Mouse (Mus musculus) lung, postnatal 36 days (tissue): ENCODE measurements at regions not wholly inside any gene's neighbourhood (a gene's known extent, or its start where the extent isn't known, plus 50 kb on each side); places are given as distances from the start of the nearest gene placed in this dataset.
"Not testable (repeated sequence)": the region's sequence is repeated elsewhere in the genome, so short reads cannot be mapped to it uniquely, and the experiment has no call there.

ENCODE experiments used
- DNase-seq: peaks from one replicate; pipeline ENCODE4 v3.0.0; 2022; ENCODE audit warnings: mixed read lengths

DNA sequence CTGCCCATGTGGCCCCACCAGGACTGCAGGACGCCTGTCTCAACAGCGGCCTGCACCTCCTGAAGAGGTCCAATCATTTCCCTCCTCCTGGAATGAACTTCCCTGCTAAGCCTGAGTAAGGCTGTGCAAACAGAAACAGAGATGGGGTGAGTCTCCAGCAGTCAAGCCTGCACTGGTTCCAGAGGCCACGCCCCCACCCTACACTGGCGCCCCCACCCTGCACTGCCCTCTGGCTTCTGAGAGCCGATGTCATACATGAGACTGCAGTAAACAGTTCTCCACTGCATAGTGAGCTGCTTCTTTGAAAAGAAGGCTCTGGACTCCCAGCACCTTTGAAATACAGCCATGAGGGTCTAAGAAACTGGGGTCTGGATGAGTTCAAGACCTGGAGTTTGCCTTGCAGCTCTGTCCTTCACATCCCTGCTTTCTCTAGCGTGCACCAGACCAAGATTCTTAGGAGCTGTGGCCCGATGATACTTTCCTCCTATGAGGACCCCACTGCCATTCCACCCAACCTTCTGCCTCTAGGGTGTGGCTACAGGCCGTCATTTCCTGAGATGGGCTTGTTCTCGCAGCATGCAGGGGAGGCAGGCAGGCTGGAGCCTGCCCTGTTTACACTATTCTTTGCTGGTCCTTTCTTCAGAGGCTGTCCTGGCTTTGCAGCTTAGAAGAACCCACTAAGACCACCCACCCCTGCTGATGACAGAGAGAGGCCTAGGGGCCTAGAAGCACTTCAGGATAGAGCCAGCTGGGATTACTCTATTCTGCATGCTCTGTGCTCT, 144.0 kb upstream of the Camk1g start:
- DNase-seq = peak; percentile 45

DNA sequence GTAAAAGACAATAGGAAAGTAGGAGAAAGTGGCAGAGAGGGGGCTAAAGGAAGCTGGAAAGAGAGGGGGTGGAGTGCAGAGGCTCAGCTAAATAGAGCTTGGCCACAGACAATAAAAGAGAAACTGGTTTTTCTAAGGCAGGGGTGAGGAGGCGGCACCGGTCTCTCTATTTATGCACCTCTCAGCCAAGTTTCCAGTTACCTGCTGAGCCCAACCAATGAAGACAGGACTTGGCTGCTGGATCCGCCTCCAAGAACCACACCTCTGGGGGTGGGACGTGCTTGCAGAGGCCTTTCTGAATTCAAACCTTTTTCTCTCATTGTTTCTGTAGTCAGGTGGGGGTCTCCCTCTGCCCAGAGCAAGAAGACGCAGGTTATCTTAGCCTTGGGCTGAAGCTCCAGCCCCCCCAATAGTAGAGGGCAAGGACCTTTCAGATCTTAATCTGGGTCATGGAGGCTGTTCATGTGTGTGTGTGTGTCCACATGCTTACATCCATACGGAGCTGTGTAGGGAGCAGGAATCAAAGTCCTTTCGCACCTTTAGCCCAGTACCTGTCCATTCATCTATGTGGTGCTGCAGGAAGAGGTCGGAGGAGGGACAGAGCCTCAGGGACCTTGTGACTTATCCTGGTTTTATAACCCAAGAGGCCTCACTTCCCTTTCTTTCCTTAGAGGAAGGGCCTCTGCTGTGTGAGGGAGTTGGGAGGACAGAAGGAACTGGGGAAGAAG, 140.1 kb upstream of the Camk1g start:
- DNase-seq = peak; percentile 66

DNA sequence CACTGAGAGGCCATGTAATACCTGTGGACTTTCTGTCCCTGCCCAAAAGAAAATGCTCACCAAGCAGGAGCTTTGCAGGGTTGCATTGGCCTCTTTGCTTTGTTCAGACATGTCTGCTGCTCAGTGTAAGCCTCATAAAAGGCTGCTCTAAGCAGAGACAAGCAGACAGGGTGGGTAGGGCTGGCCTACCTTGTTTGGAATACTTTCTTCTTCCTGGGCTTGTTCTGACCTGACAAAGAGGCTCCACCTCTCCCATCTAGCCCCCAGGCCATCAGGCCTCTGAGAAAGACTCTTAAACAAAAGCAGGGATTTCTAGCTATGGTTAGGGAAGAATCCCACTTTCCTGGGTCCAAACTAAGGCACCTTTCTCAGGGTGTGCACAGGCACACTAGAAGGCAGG, 138.2 kb upstream of the Camk1g start:
- no peak for DNase-seq

DNA sequence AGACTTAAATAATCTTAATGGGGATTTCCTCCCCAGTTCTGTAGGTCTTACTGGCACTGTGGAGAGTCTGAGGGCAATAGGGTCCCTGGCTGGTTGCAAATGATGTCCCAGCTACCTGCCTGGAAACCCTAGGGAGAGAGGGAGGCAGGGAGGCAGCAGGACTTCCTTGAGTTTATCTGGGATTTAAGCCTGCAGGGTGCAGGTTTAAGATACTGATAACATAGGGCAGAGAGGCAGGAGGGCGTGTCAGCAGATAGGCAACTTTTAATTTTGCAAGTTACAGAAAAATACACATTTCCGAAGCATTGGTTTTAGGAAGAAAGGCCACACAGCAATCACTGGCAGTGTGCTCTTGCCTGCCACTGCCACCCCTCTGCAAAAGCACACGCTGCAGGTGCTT, 136.9 kb upstream of the Camk1g start:
- DNase-seq = no peak

DNA sequence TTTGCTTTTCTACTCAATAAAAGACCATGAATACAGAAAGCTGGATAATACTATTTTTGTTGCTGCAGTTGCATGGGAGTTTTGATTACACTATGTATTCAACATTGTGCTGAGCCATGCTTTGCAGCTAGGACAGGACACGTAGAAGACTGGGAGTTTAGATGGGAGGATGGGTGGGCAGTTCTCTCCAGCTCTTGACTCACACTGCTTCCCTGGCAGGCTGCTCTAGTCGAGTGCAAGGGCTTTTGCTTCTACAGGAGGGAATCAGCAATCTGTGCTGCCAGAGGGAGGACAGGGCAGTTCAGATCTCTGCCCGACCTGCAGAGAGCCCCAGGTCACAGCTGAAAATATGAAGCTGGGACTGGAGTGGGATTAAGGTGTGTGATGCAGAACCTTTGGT, 135.3 kb upstream of the Camk1g start:
- DNase-seq = no peak

DNA sequence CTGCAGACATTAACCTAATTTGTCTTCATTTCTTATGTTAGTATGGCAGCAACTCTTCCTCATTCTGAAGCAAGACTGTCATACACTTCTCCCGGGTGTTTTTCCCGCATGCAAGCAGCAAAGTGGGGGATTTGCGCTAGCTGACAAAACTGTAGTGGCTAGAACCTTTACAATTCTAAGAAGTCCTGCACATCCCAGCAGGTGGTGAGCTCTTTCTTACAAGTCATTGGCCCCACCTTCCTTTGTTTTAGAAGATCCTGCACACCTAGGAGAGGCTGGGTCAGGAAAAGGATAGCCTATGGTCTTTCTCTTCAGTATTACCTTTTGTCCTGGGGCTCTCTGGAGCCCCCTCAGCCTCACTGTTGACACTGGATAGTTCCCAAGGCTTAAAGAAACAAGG, 134.5 kb upstream of the Camk1g start:
- no peak for DNase-seq

DNA sequence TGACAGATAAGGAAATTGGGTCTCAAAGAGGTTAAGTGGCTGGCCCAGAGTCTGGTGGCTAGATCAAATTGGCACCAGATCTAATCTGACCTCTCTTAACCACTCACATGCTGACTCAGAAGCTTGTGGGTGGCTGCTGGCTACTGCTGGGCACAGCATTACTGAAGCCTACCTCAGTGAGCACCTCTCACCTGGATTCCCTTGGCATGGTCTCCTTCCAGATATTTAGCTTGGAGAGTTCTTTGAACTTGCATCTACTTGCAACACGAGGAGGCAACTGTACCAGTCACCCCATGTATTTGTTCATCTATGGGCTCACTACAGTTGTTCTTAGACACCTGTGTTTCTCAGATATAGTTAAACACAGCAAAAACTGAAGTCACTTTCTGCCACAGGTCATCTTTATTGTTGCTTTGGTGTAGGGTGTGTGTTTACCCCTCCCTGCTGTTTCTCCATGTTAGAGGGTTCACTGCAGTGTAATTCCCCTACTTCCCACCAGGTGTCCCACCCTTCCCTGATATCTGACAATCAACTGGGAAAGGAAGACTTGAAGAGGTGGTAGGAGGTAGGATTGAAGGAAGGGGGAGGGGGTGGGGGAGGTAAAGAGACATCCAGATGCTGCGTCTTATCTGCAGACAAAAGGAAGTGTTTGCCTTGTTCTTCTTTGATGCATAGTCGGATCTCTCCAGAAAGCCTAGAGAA, 133.7 kb upstream of the Camk1g start:
- DNase-seq = peak; percentile 70

DNA sequence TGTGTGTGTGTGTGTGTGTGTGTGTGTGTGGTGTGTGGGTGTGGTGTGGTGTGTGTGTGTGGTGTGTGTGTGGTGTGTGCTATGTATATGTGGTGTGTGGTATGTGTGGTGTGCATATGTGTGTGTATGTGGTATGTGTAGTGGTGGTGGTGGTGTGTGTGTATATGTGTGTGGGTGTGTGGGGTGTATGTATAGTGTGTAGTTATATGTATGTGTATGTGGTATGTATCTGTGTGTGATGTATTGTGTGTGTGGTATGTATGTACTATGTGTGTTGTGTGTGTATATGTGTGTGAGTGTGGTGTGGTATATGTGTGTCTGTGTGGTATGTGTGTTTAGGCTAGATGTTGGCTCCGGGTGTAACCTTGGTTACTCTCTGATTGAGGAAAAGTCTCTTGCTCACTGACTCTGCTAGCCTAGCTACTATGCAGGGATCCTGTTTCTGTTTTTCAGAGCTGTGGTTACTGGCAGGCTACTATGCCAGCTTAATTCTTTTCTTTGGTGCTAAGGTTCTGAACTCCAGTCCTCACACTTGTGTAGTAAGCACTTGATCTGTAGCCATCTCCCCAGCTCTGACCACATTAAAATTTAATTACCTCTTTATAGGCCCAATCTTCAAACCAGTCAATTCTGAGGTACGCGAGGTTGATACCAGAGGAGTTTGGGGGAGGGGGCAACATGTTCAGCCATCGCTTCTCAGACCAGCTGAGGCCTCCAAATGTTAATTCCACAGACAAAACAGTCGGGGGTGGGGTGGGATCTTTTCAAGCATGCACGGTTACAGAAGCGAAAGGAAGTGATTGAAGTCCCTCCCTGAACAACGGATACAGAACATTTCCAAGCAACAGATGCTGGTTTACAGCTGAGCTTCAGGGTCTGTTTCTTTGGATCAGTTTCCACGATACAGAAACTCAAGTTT, 126.4 kb upstream of the Camk1g start:
- DNase-seq = no peak

DNA sequence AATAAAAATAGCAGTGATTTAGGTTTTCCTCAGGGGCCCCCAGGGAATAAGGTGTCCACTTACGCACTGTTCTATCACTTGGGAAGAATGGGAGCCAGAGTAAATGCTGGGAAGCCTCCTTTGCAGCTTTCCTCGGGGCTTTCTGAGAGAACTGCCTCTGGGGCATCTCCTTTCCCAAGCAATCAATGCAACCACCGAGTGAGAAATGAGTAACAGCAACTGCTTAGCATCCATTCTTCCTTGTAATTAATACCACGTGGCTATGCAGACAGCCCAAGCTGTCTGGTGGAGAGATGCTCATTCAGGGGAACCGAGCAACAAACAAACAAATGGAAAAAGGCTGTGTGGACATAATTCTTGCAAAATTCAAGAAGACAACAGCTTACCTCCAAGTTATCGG, 117.9 kb upstream of the Camk1g start:
- DNase-seq = no peak

DNA sequence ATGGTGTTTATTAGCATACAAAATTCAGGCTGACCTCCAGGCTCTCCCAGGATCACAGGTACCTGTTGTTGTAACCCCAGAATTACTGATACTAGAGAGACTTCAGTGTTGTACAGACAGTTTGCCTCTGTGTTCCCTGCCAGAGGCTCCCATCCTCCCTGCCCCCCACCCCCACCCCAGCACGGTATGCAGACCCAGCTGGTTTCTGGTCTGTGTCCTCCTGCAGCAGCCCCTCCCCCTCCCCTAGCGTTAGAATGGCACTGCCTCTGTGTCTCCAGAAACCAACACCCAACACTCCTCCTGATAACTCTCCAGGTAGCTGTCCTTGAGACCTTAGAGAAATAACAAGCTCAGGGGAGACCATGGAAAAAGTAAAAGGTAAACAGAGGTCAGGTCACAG, 116.6 kb upstream of the Camk1g start:
- not testable (repeated sequence) for DNase-seq

DNA sequence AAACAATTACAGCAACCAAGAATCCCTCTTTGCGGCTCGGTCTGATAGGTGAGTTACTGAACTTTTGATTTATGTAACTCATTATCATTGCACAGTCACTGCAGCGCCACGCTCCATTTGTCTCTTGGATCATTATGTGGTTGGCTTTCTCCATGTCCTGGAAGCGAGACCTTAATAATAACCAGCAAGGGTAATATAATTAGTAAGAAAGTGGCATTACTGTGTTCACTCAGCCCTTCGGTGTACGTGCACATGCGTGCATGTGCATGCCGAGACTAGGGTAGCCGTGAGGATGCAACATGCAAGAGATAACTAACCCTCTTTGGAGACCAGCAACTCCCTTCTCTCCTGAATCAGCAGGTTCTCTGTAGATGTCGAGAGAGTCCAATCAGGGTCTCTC, 114.9 kb upstream of the Camk1g start:
- DNase-seq = no peak

DNA sequence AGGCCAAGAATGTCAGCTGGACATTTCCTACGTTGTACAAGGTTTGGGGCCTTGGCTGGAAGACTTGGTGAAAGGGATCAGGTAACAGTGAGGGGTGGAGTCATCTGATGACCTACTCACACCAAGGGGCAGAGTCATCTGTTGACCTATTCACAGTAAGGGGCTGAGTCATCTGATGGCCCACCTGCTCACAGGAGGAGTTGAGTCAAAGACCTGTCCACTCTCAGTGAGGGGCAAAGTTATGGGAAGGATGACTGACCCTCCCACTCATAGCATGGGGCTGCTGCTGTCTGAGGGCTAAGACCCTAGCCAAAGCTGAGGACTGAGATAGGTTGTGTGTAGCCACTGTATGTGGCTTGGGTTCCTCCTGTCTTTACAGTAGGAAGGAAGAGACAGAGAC, 107.2 kb upstream of the Camk1g start:
- no peak for DNase-seq

DNA sequence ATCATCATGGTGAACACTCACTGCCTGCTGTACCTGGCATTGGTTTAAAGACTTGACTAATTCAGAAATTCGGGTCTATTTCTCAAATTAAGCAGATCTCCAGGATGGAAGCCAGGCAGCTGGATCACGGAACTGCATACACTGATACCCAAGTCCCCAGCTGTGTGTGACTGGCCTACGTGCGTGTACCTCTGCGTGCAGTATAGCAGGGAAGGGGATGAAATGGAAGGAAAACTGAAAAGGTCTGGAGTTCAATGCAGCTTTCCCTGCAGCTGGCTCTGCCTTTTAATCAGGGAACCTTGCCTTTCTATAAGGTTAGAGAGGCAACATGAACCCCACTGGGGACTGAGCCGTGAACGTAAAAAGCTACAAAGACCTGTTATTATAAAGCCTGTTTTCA, 106.7 kb upstream of the Camk1g start:
- no peak for DNase-seq

DNA sequence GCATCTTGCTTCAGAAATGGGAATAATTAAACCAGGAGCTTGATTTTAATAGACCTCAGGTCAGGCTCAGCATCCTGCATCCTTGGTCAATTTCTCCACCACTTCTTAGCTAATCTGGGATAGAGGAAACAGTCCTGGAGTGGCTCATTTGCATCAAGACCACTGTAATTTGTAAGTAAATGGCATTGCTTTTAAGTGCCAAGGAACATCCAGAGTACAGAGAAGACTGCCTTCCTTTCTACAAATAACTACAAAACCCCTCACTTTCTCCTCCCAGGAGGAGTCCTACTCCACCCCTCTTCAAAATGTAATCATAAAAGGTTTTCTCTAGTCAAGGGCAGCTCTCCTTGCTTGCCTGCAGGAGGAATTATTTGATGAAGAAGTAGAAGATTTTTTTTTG, 96.2 kb upstream of the Camk1g start:
- no peak for DNase-seq

DNA sequence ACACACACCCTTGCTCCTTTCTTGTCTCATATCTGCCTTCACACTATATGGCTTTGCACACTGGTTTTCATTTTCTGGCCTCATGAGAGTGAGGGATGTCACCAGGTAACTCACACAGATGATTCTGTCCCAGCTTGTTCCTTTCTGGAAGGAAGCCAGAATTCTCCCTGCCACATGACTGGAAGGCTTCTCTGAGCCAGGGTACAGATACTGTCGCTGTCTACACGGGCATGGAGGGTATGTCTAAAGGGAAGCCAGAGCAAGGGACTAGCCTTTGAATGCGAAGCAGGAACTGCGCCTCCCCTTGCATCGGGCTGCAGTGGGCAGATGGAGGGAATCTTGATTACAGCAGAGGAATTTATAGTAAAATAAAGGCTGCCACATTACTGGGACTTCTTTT, 89.6 kb upstream of the Camk1g start:
- DNase-seq = no peak

DNA sequence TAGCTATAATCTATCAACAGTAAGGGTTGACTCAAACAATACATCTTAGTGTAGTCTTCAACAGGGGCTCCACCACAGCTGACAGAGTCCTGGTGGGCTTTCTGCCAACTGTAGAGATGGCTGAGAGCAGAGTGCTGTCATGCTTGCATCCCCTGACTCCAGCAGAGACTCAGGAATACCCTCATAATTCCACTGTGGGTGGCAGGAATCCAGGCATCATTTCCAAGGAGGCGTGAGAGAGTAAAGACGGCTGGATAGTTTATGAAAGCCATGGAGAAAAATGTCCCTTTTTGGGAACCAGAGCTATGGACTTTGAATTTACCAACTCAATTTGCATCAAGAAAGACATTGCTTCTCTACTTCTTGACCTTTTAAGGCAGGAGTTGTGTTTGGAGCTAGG, 87.8 kb upstream of the Camk1g start:
- no peak for DNase-seq

DNA sequence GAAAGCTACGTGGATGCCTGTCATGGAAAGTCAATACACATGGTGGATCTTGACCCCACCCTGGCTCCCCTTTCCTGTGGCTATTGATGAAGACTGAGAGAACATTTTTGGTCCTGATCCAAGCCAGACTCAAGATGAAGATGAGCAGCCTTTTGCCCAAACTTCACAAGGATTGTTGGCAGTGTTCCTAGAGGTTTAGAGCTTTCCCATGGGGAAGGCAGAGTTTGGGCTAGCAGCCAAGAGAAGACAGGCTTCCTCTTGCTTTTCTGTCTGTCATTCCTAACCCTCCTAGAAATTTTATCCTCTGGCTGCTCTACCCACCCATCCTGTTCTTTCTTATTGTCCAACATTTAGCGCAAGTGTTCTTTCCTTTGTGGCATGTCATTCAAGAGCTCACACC, 83.6 kb upstream of the Camk1g start:
- DNase-seq = no peak

DNA sequence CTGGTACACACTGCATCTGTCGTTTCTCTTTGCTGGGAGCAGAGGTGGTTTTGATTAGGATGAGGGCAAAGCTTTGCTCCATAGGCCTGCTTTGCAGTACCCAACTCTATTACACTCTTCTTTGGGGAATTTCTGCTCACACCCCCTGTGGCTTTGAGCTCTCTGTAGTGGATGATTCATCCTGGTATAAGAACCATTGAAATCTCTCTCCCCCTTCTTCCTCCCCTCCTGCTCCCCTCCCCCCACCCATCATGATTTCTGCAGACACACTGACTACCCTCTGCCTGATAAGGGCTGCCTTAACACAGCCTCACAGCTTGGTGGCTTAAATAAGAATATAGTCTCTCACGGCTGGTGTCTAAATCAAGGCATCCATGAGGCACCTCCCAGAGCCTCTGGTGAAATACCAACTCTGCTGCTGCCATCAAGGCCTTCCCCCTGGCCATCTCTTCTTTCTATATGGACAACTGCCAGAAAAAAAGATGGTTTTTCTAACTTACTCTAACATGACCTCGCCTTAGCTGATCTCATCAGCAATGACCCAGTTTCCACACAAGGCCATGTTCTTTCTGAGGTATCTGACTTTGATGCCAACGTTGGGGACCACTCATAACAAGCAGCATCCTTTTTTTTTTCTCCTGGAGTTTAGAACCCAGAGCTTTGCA, 81.5 kb upstream of the Camk1g start:
- DNase-seq = no peak

DNA sequence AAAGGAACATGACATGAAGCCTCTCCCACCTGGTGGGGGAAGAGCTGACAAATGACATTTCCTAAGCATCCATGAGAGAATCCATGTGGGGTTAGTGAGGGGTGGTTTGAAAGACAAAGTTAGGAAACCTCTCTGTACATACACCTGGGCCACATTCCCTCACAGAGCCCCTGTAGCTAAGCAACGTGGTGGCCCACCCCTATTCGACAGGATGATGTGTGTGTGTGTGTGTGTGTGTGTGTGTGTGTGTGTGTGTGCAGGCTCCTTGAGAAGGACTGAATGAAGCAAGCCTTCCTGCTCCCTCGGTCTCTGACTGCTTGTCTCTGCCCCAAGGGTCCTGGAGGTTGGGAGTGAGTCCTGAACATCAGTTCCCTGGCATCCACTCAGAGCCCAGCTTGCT, 80.7 kb upstream of the Camk1g start:
- no peak for DNase-seq

DNA sequence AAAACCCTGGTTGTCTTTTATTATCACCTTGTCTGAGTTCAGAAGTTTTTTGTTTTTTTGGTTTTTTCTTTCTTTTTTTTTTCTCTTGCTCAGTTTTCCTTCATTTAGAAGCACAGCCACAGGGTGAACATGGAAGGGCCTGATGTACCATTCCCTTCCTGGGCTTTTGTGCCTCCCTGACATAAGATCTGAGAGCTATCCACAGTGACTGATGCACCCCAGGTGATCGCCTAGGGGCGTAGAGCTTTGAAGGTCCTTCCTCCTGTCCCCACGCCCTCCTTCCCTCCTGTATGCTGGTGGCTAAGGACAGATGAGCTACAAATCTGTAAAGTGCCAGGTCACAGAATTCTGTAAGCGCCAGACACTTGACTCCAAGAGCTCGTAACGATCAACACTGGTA, 80.1 kb upstream of the Camk1g start:
- no peak for DNase-seq

DNA sequence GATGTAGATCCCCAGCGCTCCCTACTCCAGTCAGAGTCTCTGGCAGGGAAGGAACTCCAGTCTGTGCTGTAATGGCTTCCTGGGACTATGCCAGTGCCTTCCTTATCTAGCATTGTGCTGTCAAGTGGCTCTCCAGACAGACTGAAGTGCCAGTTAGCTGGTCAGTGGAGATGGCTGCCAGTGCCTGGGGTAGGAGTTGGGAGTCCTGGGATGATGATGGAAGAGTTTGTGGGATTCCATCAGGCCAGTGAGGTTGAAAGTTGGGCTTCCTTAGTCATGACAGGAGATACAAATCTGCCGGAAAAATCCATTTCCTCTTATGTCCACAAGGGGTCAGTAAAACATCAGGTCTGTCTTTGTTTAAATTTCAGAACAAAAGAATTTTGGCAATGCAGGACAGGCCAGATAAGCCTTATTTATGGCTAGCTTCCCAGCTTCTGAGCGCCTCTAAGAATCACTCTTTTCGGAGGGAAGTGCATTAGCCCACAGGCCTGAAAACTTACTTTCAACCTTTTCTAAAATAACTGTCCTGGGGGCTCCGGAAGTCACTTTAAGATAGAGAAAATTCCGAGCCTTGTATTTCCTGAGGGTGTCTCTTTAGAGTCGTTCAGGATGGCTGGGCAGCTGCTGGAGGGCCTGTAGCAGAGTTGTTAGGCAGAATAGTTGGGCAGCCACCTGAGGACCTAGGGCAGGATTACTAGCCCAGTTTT, 79.5 kb upstream of the Camk1g start:
- peak; percentile 89 for DNase-seq
